Mouse (Mus musculus) cortical plate, adult 2 months (tissue): ENCODE results near the gene Rreb1. TPM values are rescaled to one million over a fixed set of nuclear protein-coding genes. Genes with fewer than 3 reads are reported as not detected.

Source experiments
- H3K27ac ChIP-seq: fragments of 200-500 bp; 2 replicates; pipeline ENCODE4 v1.5.1; 2012; ENCODE audit warnings: low read length, control low read depth, inconsistent platforms; ENCODE audit not compliant: insufficient read depth
- H3K4me1 ChIP-seq: fragments of 200-500 bp; 2 replicates; pipeline ENCODE4 v1.6.1; 2011; ENCODE audit warnings: low read length; ENCODE audit not compliant: control insufficient read depth, insufficient read depth
- H3K4me3 ChIP-seq: fragments of 200-500 bp; 2 replicates; pipeline ENCODE4 v1.5.1; 2011; ENCODE audit warnings: mild to moderate bottlenecking, low read length, control low read depth; ENCODE audit not compliant: insufficient read depth
- CTCF ChIP-seq: fragments of 200-500 bp; IDR thresholded peaks from 2 replicates; pipeline ENCODE4 v1.5.1; 2011; ENCODE audit warnings: mild to moderate bottlenecking, control low read depth, low read length; ENCODE audit not compliant: insufficient read depth; ENCODE audit errors: extremely low read depth
- POLR2A ChIP-seq: fragments of 200-500 bp; IDR thresholded peaks from 2 replicates; pipeline ENCODE4 v1.6.1; 2011; ENCODE audit warnings: mild to moderate bottlenecking, low read length, control low read depth; ENCODE audit not compliant: insufficient read depth; ENCODE audit errors: extremely low read depth
- polyA plus RNA-seq: library from polyadenylated mRNA; depleted of rRNA; stranded (reverse); fragments of >200 nt; gene quantifications from 2 replicates; pipeline ENCODE4 v1.2.3, GENCODE M21; 2012

The Rreb1 gene
- polyA plus RNA-seq, 1 experiment = 32.0 TPM

GRCm38 (mm10) chr13:37879556-37879955 lies 101.4 kb downstream of the Rreb1 start:
- Histone ChIP-seq H3K27ac (no peak overlapping the region), H3K4me3 (no peak overlapping the region), H3K4me1 (no peaks in the 10 kb centered on the region)
- TF ChIP-seq POLR2A = no peak

GRCm38 (mm10) chr13:37880035-37880434 lies 101.8 kb downstream of the Rreb1 start:
- TF ChIP-seq POLR2A (no peak), CTCF (no peak)
- no peak overlapping the region for H3K27ac ChIP-seq
- H3K4me3 ChIP-seq = no peak overlapping the region
- H3K4me1 ChIP-seq = no peaks in the 10 kb centered on the region

DNA sequence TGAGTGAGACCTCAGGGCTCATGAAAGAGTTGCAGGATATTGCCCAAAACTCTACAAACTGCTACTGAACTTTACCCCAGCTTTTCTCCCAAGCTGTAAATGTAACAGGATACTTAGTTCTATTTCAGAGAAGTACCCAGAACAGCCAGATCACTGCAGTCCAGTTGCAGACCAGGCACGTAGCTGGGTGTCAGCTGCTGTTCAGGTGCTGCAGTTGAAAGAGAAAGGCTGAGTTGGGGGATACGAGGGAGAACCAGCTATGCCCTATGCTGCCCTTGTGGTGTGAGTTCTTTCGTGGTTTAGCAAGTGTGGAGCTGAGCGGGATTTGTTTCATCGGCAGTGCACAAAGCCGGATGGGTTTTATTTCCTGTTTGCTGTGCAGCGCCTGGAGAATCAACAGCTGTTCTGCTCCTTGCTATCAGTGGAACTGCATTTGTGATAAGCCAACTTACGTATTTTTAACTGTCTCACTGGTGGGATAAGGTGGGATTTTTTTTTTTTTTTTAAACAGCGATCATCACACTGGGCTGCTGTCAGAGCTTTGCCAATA lies 102.5 kb downstream of the Rreb1 start:
- H3K4me1 ChIP-seq = no peaks in the 10 kb centered on the region
- no peak overlapping the region for H3K27ac ChIP-seq
- no peak for TF ChIP-seq POLR2A
- TF ChIP-seq CTCF = no peak
- H3K4me3 ChIP-seq = no peak overlapping the region

DNA sequence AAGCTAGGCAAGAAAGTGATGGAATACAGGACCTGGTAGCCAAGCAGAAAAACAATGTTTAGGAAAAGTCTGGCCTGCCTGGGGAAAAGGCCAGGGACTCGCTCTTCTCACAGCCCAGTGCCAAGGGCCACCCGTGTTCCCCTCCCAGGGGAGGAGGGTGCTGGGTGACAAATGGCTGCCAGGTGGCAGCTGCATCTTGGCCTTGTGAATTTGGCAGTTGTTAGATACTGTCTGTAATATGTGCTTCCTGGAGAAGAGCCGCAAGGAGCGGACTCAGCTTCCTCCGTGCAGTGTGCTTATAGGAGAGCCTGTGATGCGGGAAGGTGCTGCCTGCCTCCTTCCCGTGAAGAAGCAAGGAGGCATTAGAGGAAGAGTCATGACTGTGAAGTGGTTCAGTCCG lies 104.3 kb downstream of the Rreb1 start:
- H3K27ac ChIP-seq = no peak overlapping the region
- TF ChIP-seq CTCF = no peak
- TF ChIP-seq POLR2A = no peak
- no peaks in the 10 kb centered on the region for H3K4me1 ChIP-seq
- no peak overlapping the region for H3K4me3 ChIP-seq

DNA sequence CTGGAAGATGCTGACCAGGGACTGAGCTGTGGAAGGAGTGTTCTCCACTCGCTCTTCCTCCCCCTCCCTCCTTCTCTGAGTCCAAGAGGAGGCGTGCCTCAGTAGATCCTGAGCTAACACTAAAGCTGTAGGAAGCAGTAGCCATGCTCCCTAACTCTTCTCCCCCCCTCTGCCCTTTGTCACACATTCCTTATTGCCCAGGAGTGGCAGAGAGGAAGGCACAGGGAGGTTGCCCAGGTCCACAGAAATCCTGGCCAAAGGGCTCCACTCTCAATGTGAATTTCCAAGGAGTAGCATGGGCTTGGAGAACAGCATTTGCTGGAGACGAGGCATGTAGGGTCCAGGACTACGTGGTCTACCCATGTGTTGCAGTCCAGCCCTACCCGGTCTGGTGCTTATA lies 104.8 kb downstream of the Rreb1 start:
- no peak for TF ChIP-seq POLR2A
- TF ChIP-seq CTCF = no peak
- H3K4me3 ChIP-seq = no peak overlapping the region

GRCm38 (mm10) chr13:37885392-37885791 lies 107.2 kb downstream of the Rreb1 start:
- no peak overlapping the region for H3K27ac ChIP-seq
- no peak overlapping the region for H3K4me3 ChIP-seq
- no peaks in the 10 kb centered on the region for H3K4me1 ChIP-seq
- TF ChIP-seq CTCF (no peak), POLR2A (no peak)

More for the DNA sequence above, 104.8 kb downstream of the Rreb1 start:
- H3K27ac ChIP-seq = no peak overlapping the region
- no peaks in the 10 kb centered on the region for H3K4me1 ChIP-seq

GRCm38 (mm10) chr13:37886024-37886423 lies 107.8 kb downstream of the Rreb1 start:
- Histone ChIP-seq H3K4me1 (no peaks in the 10 kb centered on the region), H3K27ac (no peak overlapping the region), H3K4me3 (no peak overlapping the region)
- TF ChIP-seq POLR2A = no peak
- no peak for TF ChIP-seq CTCF

- TF ChIP-seq POLR2A (no peak), CTCF (no peak)
- H3K4me3 ChIP-seq = no peak overlapping the region
- no peaks in the 10 kb centered on the region for H3K4me1 ChIP-seq
- no peak overlapping the region for H3K27ac ChIP-seq
Measured at GRCm38 (mm10) chr13:37894756-37895155, 116.6 kb downstream of the Rreb1 start.

GRCm38 (mm10) chr13:37895564-37896254 lies 117.5 kb downstream of the Rreb1 start:
- Histone ChIP-seq H3K27ac (no peak overlapping the region), H3K4me1 (no peaks in the 10 kb centered on the region), H3K4me3 (no peak overlapping the region)
- TF ChIP-seq CTCF = no peak
- TF ChIP-seq POLR2A = no peak

GRCm38 (mm10) chr13:37896423-37896822 lies 118.2 kb downstream of the Rreb1 start:
- no peak overlapping the region for H3K4me3 ChIP-seq
- TF ChIP-seq POLR2A (no peak), CTCF (no peak)
- no peak overlapping the region; the same call in 1 of the 2 replicates for H3K27ac ChIP-seq
- no peaks in the 10 kb centered on the region for H3K4me1 ChIP-seq
